Mouse (Mus musculus) midbrain, embryonic 14.5 days (tissue): ENCODE results near the gene 2210016L21Rik. TPM values are rescaled to one million over a fixed set of nuclear protein-coding genes. Genes with fewer than 3 reads are reported as not detected.
A peak's percentile ranks its signal among the peaks of the same experiment; 100 is the strongest.

Source experiments
- ATAC-seq: fragments of 200-750 bp; cut with Nextera tagmentation; 2 replicates; pipeline ENCODE4 v1.8.0; 2017; ENCODE audit warnings: moderate number of reproducible peaks, moderate library complexity; ENCODE audit not compliant: low FRiP score, low TSS enrichment
- DNase-seq: peaks from one replicate; pipeline ENCODE4 v3.0.0-alpha.2; 2015
- H3K27ac ChIP-seq: fragments of 300-500 bp; sonication (generic); replicated peaks from 2 replicates; pipeline ENCODE4 v1.5.1; 2014; ENCODE audit warnings: mild to moderate bottlenecking, low read depth, low read length, moderate library complexity
- H3K27me3 ChIP-seq: fragments of 300-500 bp; sonication (generic); 2 replicates; pipeline ENCODE4 v1.6.1; 2014; ENCODE audit warnings: low read length, control low read depth, mixed read lengths; ENCODE audit not compliant: control insufficient read depth, insufficient read depth
- H3K36me3 ChIP-seq: fragments of 300-500 bp; sonication (generic); 2 replicates; pipeline ENCODE4 v1.6.1; 2014; ENCODE audit warnings: low read length, control low read depth; ENCODE audit not compliant: control insufficient read depth, insufficient read depth
- H3K4me1 ChIP-seq: fragments of 300-500 bp; sonication (generic); 2 replicates; pipeline ENCODE4 v1.6.1; 2014; ENCODE audit warnings: mild to moderate bottlenecking, antibody characterized with exemption, low read length, control low read depth; ENCODE audit not compliant: control insufficient read depth, insufficient read depth
- H3K4me2 ChIP-seq: fragments of 300-500 bp; sonication (generic); 2 replicates; pipeline ENCODE4 v1.6.1; 2014; ENCODE audit warnings: mild to moderate bottlenecking, low read length, moderate library complexity
- H3K4me3 ChIP-seq: fragments of 300-500 bp; sonication (generic); replicated peaks from 2 replicates; pipeline ENCODE4 v1.5.1; 2014; ENCODE audit warnings: low read depth, low read length
- H3K9ac ChIP-seq: fragments of 300-500 bp; sonication (generic); replicated peaks from 2 replicates; pipeline ENCODE4 v1.6.1; 2014; ENCODE audit warnings: mild to moderate bottlenecking, low read length, moderate library complexity
- H3K9me3 ChIP-seq: fragments of 300-500 bp; sonication (generic); 2 replicates; pipeline ENCODE4 v1.6.1; 2016; ENCODE audit warnings: low read length, control low read depth, mixed read lengths; ENCODE audit not compliant: control insufficient read depth
- WGBS: fragments of 180-500 bp; shearing (Covaris S2); extraction: QIAGEN DNeasy Blood & Tissue Kit; methylation state at CpG from one replicate; pipeline ENCODE4 v1.1.7; 2014; 5-methylcytosine and 5-hydroxymethylcytosine counted together
- polyA plus RNA-seq: library from polyadenylated mRNA; unstranded; fragments of >200 nt; fragmentation: Nextera tagmentation; extraction: Ambion mirVana; gene quantifications from 2 replicates; pipeline ENCODE4 v1.2.1, GENCODE M21; 2014

Gene 2210016L21Rik
- polyA plus RNA-seq, 1 experiment from 2014 or later, result 92.1 TPM

- H3K4me2 ChIP-seq, result peak overlapping the region; percentile 58
- no peak overlapping the region; the same call in 1 of the 2 replicates for H3K9ac ChIP-seq
- H3K4me1 ChIP-seq, result peaks cover 7% of the 10 kb centered on the region
- no peak overlapping the region for H3K27ac ChIP-seq
- 4% methylated on average over 6 of the region's 6 CpGs for WGBS
- H3K36me3 ChIP-seq, result no peaks in the 10 kb centered on the region
- no peak; the same call in 1 of the 2 replicates for ATAC-seq
- no peaks in the 10 kb centered on the region for H3K9me3 ChIP-seq
- H3K27me3 ChIP-seq, result no peaks in the 10 kb centered on the region
- peak; percentile 61 for DNase-seq
- H3K4me3 ChIP-seq, result no peak overlapping the region
These were observed 36.9 kb downstream of the 2210016L21Rik start for GRCm38 (mm10) chr5:114978888-114979249.

DNA sequence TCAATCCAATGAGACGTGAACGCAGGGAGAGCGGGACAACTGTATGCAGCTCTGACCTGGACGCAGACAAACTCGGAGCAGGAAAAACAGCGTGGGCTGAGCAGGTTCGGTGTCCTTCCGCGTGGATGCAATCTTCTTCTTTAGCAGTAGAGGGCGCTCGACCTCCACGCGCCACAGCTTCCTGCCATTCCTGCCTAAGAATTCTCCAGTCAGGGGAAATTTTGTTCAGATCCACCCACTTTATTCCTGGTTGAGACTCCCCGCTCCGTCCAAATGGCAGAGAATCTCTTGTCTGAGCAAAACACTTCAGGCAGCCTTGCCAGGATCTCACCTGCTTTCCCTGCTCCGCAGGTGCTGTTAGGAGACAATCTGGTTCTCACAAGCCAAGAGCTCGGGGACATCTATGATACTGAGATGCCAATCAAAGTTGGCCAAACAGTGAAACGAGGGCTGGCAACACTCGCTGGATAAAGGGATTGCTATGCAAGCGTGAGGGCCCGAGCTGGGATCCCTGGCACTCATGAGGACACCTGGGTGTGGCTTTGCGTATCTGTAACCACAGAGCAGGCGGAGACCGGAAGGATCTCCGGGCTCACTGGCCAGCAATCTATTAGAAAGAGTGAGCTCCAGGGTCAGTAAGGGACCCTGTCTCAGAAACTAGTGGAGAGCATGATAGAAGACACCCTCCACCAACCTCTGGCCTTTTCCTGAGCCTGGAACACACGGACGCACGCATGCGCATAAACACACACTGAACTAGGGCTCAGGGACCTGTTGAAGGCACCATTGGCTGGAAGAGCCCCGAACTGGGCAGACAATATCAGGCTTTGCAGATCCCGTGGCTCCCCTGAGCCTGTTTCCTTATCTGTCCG lies 37.5 kb downstream of the 2210016L21Rik start:
- H3K27ac ChIP-seq, result no peak overlapping the region
- DNase-seq (peak; percentile 88), ATAC-seq (no peak)
- H3K9me3 ChIP-seq, result no peaks in the 10 kb centered on the region
- H3K36me3 ChIP-seq, result no peaks in the 10 kb centered on the region
- 4% methylated on average over 32 of the region's 32 CpGs for WGBS
- peaks cover 7% of the 10 kb centered on the region for H3K4me1 ChIP-seq
- no peaks in the 10 kb centered on the region for H3K27me3 ChIP-seq
- no peak overlapping the region; the same call in 1 of the 2 replicates for H3K9ac ChIP-seq
- peak overlapping the region; percentile 31 for H3K4me3 ChIP-seq
- H3K4me2 ChIP-seq, result peak overlapping the region; percentile 58

DNA sequence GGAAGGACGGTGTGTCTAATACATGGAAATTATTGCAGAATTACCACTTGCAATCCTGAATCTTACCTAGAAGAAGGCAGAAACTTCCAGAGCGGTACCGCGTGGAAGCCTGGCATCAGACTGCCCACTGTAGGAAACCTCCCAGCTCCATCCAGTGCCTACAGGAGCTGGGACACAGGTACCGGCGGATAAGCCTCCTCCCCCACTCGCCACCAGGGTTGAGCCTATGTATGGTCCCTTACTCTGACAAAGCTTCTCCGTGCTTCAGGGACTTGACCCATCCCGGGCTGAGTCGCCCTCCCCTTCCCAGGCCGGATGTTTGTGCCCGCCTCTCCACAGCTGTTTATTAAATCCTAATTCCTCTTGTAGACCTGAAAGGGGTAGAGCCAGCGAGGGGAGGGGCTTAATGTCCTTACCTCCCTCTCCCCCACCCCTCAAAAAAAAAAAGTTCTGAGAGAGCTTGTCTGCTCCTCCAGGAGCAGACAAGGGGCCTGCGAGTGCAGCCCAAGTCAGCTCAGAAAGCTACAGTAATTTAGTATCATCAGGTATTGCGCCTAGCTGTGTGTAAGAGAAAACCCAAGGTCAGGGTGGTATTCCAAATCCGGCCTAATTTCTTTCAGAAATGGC lies 38.3 kb downstream of the 2210016L21Rik start:
- WGBS, result 25% methylated on average over 16 of the region's 16 CpGs
- Histone ChIP-seq H3K4me2 (peak overlapping the region; percentile 58), H3K9me3 (no peaks in the 10 kb centered on the region), H3K27ac (no peak overlapping the region), H3K4me3 (peak overlapping the region; percentile 31; the same call in 1 of the 2 replicates), H3K36me3 (no peaks in the 10 kb centered on the region), H3K9ac (no peak overlapping the region; the same call in 1 of the 2 replicates), H3K27me3 (no peaks in the 10 kb centered on the region), H3K4me1 (peaks cover 7% of the 10 kb centered on the region)
- DNase-seq, result peak; percentile 4
- no peak for ATAC-seq

- H3K9me3 ChIP-seq, result no peaks in the 10 kb centered on the region
- no peaks in the 10 kb centered on the region for H3K27me3 ChIP-seq
- no peak overlapping the region for H3K9ac ChIP-seq
- 56% methylated on average over 15 of the region's 15 CpGs for WGBS
- H3K27ac ChIP-seq, result no peak overlapping the region
- no peak overlapping the region for H3K4me2 ChIP-seq
- DNase-seq, result no peak
- H3K4me3 ChIP-seq, result no peak overlapping the region
- peaks cover 7% of the 10 kb centered on the region for H3K4me1 ChIP-seq
- no peak for ATAC-seq
- H3K36me3 ChIP-seq, result no peaks in the 10 kb centered on the region
These were observed 40.0 kb downstream of the 2210016L21Rik start for GRCm38 (mm10) chr5:114982001-114982400.

DNA sequence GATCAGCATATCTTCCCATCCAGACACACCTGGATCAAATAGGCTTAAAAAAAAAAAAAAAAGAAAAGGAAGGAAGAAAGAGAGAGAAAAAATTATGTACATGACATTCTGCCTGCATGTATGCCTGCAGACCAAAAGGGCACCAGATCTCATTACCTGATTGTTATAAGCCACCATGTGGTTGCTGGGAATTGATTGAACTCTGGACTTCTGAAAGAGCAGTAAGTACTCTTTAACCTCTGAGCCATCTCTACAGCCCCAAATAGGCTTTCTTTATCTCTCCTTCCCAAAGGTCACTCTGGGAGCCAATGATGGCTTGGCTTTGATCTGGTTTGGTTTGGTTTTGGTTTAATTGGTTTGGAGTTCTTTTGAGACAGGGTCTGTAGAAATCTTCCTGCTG lies 43.1 kb downstream of the 2210016L21Rik start:
- Histone ChIP-seq H3K9me3 (peaks cover 4% of the 10 kb centered on the region; the same call in 1 of the 2 replicates), H3K27me3 (no peaks in the 10 kb centered on the region), H3K4me2 (no peak overlapping the region), H3K4me1 (no peaks in the 10 kb centered on the region), H3K27ac (no peak overlapping the region), H3K36me3 (no peaks in the 10 kb centered on the region), H3K4me3 (no peak overlapping the region), H3K9ac (no peak overlapping the region)
- DNase-seq (no peak), ATAC-seq (no peak)

- WGBS, result 87% methylated on average over 16 of the region's 16 CpGs
- H3K4me2 ChIP-seq, result no peak overlapping the region
- H3K4me3 ChIP-seq, result no peak overlapping the region
- H3K27me3 ChIP-seq, result no peaks in the 10 kb centered on the region
- H3K36me3 ChIP-seq, result no peaks in the 10 kb centered on the region
- no peaks in the 10 kb centered on the region for H3K9me3 ChIP-seq
- ATAC-seq, result no peak
- no peak for DNase-seq
- no peaks in the 10 kb centered on the region for H3K4me1 ChIP-seq
- H3K9ac ChIP-seq, result no peak overlapping the region
- H3K27ac ChIP-seq, result no peak overlapping the region
These were observed 54.5 kb downstream of the 2210016L21Rik start for GRCm38 (mm10) chr5:114996447-114996846.

DNA sequence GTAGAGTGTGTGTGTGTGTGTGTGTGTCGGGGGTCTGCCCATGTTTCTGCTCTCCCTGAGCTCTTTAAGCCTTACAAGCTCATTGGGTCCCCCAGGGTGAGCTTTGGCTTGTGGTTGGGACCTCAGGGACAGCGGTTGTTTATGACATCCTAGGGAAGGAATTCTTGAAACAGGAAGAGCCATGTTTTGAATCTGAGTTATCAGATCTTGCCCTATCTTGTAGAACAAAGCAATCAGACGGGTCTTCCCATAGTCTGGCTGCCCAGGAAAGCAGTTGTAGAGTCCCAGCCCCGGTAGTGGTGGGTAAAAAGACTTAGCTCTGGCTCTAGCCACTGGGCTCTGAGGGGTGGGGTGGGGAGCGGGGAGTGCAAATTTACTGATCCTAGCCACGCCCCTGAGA lies 55.4 kb downstream of the 2210016L21Rik start:
- no peaks in the 10 kb centered on the region for H3K9me3 ChIP-seq
- DNase-seq (no peak), ATAC-seq (no peak)
- no peak overlapping the region for H3K9ac ChIP-seq
- H3K36me3 ChIP-seq, result no peaks in the 10 kb centered on the region
- H3K4me1 ChIP-seq, result no peaks in the 10 kb centered on the region
- H3K4me3 ChIP-seq, result no peak overlapping the region
- no peak overlapping the region for H3K4me2 ChIP-seq
- WGBS, result 82% methylated on average over 6 of the region's 6 CpGs
- no peak overlapping the region for H3K27ac ChIP-seq
- H3K27me3 ChIP-seq, result no peaks in the 10 kb centered on the region
